Mouse (Mus musculus) embryonic fibroblast, embryonic 13.5 days (primary cell): ENCODE measurements at regions not wholly inside any gene's neighbourhood (a gene's known extent, or its start where the extent isn't known, plus 50 kb on each side); places are given as distances from the start of the nearest gene placed in this dataset.

Experiments used
- CTCF ChIP-seq: IDR thresholded peaks from 2 replicates; pipeline ENCODE4 v1.5.1; 2011; ENCODE audit warnings: mild to moderate bottlenecking, control low read depth, low read length, moderate library complexity, borderline replicate concordance; ENCODE audit not compliant: insufficient read depth
- POLR2A ChIP-seq: IDR thresholded peaks from 2 replicates; pipeline ENCODE4 v1.6.1; 2011; ENCODE audit warnings: low read depth, mild to moderate bottlenecking, control low read depth, low read length, moderate library complexity

- TF ChIP-seq CTCF (no peak), POLR2A (no peak)
Measured at GRCm38 (mm10) chr12:15111049-15111448, 705.7 kb downstream of the Trib2 start.
